Mouse (Mus musculus) common myeloid progenitor, adult 5-6 weeks (primary cell): ENCODE results near the gene Ascc1. TPM values are rescaled to one million over a fixed set of nuclear protein-coding genes. Genes with fewer than 3 reads are reported as not detected.

Source experiments
- ATAC-seq: replicated peaks from 2 replicates; pipeline ENCODE4 v1.8.0; 2016; ENCODE audit warnings: low read depth, mild to moderate bottlenecking, moderate TSS enrichment, inconsistent platforms; ENCODE audit not compliant: poor library complexity, severe bottlenecking
- total RNA-seq: library from RNA; stranded (forward); fragments of 200-1000, 187-1606 nt; gene quantifications from 2 replicates; pipeline ENCODE4 v1.2.3, GENCODE M21; 2017

The Ascc1 gene
- total RNA-seq, result 30.5 and 41.6 TPM in 2 replicates

DNA sequence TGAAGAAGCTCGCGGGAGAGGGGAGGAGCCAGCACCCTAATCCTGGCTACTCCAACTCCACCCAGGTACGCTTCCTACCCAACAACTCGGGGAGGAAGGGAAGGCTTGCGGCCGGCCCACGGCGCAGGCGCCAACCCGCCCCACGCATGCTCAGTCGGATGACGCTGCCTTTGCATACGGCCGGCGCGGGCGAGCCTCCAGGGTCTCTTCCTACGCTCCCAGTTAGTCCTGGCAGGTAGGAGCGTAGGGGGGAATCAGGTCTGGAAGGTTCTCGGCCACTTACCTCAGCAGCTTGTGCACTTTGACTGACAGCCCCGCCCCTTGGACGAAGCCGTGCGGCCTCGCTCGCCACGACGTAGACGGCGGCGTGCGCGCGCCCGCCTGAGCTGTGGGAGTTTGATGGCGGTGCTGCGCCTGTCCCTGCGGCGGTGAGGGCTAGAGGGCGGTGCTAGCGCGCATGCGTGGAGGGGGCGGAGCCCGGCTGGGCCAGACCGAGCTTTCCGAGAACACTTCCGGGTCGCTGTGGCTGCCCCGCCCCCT lies at the start of gene Ascc1, which contains the start of gene Anapc16:
Gene Ascc1, plus strand, starts transcription at position 133 of the 540 bp plus-strand sequence.
Gene Anapc16, minus strand, starts transcription at position 463 of the 540 bp plus-strand sequence.
- ATAC-seq, result peak; percentile 90

DNA sequence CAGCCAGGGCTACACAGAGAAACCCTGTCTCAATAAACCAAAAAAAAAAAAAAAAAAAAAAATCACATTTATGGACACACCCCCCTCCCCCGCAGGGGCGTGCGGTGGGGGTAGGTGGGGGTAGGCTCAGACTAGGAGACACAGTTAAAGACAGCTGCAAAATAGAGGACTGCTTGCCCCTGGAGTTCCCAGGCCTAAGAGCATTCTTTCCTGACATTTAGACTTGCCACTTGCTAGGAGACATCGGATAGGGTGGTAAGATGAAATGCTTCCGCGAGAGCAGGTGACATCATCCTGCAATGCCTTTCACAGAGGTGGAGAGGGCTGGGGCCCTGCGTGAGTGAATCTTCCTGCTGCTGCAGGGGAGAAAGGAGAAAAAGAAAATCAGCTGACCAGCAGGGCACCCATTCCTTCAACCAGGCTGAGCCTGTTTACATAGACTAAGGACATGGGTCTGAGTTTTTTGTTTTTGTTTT lies 49.0 kb upstream of the Ascc1 start:
- no peak for ATAC-seq

- ATAC-seq, result no peak
Measured at GRCm38 (mm10) chr10:59956681-59957080, 45.9 kb upstream of the Ascc1 start.

DNA sequence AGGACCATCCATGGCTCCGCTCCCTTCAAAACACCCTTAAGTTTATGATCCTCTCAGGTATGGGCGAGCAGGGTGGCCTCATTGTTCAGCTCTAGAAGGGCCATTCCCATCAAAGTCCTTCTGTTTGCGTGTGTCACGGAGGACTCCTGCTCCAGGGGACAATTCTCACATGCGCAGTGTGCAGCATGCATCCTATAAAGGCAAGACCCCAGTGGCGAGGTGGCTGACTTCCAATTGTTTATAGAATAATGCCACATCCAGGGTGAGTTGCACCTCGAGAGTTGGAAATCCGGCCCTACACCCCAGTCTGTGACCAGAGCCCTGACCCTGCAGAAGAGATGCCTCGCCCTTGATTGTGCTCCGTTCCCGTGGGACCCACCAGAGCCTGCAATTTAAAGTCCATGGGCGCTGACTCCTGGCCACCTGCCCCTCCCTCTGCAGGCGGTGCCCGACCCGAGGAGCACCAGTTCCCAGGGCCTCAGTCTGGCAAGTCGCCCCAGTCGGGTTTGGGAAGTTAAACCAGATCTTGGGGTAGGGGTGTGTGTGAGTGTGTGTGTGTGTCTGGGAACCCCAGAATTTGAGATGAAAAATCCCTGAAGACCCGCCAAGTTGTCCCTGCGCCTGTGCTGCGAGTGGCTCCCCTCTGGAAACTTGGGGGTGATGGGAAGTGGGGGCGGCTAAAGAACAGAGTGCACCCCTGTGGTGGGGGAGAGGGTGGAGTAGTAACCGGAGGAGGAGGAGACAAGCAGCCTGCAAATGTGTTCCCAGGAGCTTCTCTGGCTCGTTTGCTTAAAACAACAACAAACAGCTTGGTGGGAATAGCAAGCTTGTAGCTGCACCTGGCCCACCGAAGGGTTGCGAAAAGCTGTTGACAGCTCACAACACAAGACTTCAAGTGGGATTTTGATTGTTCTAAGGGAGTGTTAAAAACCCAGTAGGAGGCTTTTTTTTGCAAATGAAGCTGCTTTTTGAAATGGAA lies 45.1 kb upstream of the Ascc1 start:
- ATAC-seq, result no peak

DNA sequence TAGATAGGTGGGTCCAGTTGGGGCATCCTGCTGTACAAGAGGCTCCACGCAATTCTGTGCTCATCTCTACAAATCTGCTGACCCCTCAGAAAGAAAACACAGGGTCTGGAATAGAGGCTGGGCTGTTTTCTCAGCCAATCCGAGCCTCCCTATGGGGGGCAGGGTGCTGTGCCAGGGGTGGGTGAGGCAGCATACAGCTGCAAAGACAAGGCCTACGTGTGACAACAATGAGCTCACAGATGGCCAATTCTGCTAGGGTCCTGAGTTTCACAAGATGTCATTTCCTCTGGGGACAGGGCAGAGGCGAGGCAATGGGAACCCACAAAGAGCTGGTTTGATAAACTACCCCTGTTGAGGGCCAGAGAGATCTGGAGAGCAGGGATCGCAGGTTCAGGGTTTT lies 44.1 kb upstream of the Ascc1 start:
- ATAC-seq, result 0 out of 2 replicates have a peak, but pooled peaks have one; percentile 29

DNA sequence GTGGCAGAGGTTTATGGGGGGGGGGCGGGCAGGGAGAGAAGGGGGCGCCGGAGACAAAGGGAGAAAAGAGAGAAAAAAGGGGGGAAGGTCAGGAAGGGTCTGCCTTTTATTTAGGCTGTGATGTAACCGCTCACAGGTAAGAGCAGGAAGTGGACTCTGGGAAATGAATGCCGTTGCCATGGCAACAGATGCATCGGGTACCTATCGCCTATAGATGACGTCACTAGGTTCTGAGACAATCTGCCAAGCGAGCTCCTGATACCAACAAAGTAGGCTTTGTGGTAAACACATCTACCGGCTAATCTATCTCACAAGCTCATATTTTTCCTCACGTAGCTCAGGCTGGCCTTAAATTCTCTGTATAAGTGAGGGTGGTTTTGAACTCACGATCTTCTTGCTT lies 43.1 kb upstream of the Ascc1 start:
- no peak for ATAC-seq

DNA sequence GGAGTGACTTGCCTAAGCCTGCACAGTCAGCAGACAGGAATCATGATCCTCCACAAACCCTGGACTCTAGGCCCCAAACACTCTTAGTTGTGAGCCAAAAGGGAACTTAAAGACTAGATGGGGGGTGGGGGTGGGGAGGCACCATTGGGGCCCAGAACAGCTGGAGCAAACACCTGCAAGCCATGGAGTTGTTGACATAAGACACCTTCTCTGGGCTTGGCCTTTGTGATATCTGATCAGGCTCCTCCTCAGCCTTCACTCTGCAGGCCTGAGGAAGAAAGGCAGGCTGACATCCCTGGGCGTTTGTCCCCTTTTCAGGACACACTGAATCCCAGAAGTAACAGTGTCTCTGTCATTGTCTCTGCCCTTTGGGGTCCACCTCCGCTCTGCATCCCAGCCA lies 39.0 kb upstream of the Ascc1 start:
- ATAC-seq, result no peak

DNA sequence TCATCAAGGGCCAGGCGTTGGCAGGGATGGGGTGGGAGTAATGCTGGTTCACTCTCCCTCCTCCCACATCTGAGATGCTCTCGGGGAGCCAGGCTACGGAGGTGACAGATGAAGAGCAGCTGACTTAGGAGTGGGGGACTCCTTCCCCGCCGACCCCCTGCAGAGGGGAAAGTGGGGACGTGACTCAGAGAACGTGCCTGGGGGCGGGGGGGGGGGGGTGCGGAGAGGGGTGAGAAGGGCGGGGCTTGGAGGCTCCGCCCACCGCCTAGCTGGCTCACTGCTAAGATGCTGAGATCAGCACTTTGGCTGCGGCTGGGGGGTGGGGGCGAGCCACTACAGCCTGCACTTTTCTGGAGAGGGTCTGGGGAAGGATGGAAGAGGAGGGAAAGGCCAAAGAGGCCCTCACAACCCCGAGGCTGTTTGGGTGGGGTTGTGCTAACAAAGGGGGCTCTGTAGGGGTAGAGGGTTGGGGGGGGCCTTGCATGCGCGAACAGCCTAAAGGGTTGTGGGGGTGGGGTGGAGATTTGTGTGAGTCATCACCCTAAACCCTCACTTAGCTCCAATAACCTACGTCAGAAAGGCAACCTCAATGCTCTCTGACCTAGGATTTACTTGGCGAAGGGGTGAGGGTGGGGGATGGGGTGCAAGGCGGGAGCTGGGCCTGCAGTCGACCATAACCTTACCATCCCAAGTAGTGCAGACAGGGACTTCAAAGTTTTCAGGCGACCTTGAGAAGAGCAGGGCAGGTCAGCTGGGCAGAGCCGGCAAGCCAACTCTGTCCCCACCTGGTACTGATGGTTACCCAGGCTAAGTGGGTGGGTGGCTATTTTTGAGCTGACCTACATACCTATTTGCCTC lies 37.9 kb upstream of the Ascc1 start:
- no peak for ATAC-seq

- no peak for ATAC-seq
Measured at GRCm38 (mm10) chr10:59965362-59965695, 37.3 kb upstream of the Ascc1 start.

DNA sequence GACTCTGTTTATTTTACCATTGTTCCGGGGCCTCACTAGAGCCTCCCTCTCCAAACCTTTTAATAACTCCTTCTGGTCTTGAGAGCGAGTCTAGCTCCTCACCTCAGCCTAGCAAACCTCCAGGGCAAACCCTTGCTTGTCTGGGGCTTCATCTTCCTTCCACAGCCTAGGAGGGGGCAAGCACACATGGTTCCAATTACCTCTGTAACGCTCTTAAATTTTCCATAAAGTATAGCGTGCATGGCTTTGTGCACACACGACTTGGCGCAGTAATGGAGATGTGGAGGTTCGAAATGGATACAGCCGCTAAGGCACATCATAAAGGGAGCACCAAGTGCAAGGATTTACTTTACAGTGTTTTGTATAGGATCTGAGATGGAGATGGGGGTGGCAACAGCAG lies 36.8 kb upstream of the Ascc1 start:
- ATAC-seq, result no peak

DNA sequence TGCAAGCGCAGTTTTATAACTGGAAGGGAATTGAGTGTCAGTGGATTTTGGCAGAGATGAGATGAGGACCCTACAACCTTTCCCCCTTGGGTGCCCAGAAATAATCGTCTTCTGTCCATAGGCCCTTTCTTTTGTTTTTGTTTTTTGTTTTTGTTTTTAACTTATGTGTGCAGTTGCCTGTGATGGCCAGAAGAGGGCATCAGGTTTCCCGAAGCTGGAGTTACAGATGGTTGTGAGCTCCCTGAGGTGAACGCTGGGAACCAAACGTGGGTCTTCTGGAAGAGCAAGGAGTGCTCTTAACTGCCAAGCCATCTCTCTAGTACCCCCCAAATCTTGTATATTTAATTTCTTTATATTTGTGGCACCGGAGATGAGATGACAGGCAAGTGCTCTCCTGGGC lies 35.9 kb upstream of the Ascc1 start:
- ATAC-seq, result no peak

DNA sequence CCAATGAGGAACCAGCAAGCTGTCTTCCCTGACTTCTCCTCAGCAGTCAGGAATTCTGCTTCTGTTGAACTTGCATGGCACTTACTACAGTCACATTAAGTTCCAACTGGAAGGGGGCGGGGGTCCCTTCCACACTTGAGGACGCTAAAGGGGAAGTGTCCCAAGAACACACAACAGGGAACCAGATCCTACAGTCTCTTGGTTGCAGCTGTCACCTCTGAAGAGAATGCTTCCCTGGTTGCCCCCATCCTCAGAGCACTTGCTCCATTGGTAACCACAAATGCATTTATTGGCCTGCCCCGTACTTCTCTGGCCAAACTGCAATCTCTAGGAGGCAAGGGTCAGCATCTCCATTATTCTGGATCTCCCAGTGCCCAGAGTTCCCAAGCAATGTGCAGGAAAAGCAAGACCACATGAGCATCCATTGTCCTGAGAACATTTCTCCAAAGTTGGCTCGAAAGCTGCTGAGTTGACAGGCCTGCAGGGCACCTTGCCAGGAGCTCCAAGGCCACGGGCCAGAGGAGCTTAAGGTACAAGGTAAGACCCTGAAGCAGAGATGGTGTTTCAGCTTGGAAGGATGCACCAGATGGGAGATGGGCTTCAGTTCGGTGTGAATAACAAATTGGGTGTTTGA lies 35.2 kb upstream of the Ascc1 start:
- ATAC-seq, result peak; percentile 44; the same call in 1 of the 2 replicates

- ATAC-seq, result peak; percentile 55
Measured at GRCm38 (mm10) chr10:59969821-59970449, 32.7 kb upstream of the Ascc1 start.

- no peak; the same call in 1 of the 2 replicates for ATAC-seq
Measured at GRCm38 (mm10) chr10:59970450-59971062, 32.0 kb upstream of the Ascc1 start.

DNA sequence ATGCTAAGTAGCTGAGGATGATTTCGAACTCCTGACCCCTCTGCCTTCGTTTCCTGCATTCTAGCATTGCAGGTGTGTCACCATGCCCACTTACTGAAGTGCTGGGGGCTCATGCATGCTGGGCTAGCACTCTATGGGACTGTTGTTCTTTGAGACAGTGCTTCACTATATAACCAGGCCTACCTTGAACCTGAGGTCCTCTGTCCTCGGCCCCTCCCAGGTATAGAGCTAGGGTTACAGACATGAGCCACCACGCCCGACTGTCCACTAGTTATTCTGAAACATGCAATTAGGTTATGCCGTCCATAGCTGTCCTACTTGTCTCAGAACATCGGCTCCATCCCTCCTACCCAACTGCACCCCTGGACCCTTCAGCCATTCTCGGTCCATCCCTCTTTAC lies 30.8 kb upstream of the Ascc1 start:
- no peak for ATAC-seq

DNA sequence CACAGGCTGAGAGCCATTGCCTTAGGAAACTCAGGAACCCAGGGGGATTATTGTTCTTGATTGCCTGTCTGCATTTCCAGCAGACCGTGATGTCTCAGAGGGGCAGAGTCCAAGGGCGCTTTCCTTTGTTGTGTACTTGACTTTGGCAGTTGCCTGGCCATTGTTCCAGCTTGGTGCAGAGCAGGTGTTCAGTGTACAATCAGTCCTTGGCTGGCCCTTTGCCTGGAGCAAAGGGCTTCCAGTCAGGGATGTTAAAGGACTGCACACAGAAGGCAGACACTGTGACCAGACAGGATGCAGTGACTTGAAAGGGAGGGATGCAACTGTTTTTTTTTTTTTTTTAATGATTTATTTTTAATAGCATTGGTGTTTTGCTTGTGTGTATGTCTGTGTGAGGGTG lies 30.1 kb upstream of the Ascc1 start:
- ATAC-seq, result no peak

GRCm38 (mm10) chr10:59972999-59973398 lies 29.6 kb upstream of the Ascc1 start:
- ATAC-seq, result no peak

- ATAC-seq, result no peak
Measured at GRCm38 (mm10) chr10:59973400-59973799, 29.2 kb upstream of the Ascc1 start.

DNA sequence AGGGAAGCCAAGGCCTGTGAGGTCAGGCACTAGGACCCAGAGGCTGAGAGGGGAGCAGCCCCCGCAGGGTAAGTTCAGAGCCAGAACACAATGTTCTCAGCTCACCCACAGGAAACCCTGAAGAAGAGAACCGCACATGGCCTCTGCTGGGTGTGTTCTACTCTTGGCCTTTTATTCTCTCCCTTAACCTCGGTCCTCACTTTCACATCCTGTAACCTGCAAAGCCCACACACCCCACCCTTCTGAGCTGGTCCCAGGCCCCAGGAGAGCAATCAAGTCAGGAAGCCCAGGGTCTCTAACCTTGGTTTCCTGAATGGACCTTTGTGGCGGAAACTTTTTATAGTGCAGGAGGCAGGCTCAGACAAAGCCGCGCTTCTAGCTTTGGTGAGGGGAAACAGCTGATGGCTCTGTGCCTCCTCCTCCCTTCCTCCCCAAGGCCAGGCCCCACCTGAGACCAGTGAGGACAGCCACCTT lies 28.4 kb upstream of the Ascc1 start:
- ATAC-seq, result peak; percentile 64
